Mouse (Mus musculus) kidney, adult 2 months (tissue): ENCODE measurements around the gene Tmem151b.

Experiments used
- CTCF ChIP-seq: fragments of 200-500 bp; conservative IDR thresholded peaks from 2 replicates; pipeline ENCODE4 v1.5.1; 2011; ENCODE audit warnings: low read depth, mild to moderate bottlenecking, control low read depth, low read length, moderate library complexity, mixed read lengths; ENCODE audit not compliant: insufficient read depth, insufficient read length
- POLR2A ChIP-seq: fragments of 200-500 bp; IDR thresholded peaks from one replicate; pipeline ENCODE4 v1.6.1; 2011; ENCODE audit warnings: low read depth, low read length, control low read depth

GRCm38 (mm10) chr17:45515204-45515726 lies 34.2 kb downstream of the Tmem151b start:
- TF ChIP-seq POLR2A (no peak), CTCF (no peak)
